Mouse (Mus musculus) yolk sac, embryonic 10.5 days (tissue): Measurements from ENCODE around the gene Fam76a.

Source experiments
- DNase-seq: peaks from one replicate; pipeline ENCODE4 v3.0.0-alpha.2; 2017; ENCODE audit warnings: low spot score

The Fam76a gene

DNA sequence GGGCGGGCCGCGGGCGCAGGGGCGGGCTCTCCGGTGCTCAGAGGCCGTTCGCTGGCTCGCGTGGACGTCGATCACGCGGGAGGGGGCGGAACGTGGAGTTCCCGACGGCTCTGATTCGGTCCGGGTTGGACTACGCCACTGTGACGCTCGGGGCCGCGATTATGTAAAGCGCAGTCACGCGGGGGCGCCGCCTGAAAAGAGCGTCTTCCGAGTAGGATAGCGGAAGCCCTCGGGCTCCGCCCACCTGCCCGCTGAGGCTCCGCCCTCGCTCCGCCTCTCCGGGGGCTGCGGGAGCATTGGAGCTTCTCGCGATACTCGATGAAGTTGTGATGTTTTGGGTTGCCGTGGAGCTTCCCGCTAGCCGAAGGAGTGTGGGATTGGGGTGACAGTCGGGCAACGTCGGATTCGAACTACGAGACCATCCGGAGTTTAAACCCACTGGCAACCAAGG lies at the start of gene Fam76a:
TSS of gene Fam76a (minus strand) at position 1 of the 451 bp plus-strand sequence.
- peak; percentile 99 for DNase-seq

DNA sequence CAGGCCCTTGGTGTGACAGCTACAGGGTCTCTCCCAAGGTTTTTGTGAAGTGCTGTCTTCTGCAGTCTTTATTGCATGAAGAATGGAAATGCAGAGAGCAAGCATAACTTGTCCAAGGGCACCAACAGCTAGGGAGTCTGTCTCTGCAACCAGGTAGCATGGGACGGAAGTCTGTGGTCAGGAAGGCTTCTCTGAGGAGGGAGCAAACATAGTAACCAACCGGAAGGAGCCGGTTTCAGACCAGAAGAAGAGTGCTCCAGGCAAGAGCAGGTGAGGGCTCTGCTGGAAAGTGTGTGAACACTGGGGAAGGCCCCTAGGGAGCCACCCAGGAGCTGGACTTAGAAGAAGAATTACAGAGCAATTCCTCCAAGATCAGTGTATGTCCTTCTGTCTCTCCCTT lies 49.7 kb upstream of the Fam76a start:
- no peak for DNase-seq

DNA sequence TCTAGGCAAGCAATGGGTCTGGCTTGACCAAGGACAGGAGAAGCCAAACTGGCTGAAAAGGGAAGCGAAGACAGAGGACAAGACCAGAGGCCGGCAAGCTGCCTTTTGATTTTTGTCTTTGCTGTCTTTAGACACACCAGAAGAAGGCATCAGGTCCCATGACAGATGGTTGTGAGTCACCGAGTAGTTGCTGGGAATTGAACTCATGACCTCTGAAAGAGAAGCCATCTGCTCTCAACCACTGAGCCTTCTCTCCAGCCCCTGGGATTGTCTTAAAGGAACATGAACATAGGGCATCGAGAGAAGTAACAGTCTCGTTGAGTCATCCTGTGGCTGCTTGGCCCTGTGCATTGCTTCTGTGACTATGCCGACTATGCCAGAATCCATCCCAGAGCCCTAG lies 49.2 kb upstream of the Fam76a start:
- no peak for DNase-seq

DNA sequence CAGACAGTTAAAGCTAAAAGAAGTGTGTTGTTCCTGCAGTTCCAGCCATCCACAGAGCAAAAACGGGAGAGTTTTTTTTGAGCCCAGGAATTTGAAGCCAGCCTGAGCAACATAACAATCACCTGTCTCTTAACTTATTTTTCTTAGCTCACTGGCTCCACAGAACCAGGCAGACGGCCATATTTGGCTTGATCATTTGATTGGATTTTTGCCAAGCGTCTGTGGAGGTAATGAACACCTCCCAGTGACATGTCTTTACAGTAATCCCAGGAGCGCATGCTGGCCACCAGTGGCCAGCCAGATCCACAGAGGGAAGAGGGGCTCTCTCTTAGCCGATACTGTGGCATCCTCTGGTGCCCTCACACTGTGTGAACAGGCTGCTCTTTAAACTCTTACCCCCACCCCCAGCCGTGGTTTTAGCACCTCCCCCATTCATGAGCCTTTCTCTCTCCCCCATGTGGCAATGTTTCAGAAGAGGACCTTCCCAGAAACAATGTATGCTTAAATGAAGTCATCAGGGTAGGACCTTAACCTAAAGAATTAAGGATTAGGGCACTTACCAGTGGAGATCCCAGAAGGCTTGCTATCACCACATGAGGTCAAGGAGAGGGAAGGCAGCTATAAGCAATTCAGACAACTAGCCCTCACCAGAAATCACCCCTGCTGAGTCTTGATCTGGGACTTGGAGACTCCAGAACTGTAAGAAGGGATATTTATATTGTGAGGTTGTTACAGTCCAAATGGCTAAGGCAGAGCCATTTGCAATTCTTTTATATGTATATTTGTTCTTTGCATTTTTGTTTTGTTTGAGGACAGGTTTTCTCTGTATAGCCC lies 46.0 kb upstream of the Fam76a start:
- DNase-seq: no peak

DNA sequence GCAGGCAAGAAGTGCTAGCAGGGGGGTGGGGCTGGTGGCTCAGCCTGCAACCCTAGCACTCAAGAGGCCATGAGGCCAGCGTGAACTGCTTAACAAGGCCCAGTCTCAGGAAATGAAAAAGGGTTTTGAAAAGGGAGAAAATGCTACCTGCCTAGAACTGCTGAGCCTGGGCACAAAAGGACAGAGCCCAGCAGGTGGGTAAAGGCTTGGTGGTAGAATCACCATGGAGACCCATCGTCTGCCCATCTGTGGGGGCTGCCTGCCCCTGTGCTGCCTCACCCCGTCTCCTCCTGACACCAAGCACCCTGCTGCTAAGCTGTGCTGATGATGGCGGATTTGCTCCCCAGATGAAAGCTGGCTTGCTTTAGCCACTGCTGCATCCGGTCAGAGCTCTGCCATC lies 42.1 kb upstream of the Fam76a start:
- DNase-seq: no peak

DNA sequence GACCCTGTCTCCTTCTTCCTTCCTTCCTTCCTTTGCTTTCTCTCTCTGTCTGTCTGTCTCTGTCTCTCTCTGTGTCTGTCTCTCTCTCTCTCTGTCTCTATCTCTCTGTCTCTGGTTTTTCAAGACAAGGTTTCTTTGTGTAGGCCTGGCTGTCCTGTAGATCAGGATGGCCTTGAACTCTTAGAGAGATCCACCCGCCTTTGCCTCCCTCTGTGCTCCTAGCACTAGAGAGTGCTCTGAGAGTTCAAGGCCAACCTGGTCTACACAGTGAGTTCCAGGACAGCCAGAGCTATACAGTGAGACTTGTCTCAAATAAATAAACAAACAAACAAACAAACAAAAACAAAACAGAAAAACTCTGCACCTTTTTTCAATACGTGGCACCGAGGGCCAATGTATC lies 41.7 kb upstream of the Fam76a start:
- DNase-seq: no peak

DNA sequence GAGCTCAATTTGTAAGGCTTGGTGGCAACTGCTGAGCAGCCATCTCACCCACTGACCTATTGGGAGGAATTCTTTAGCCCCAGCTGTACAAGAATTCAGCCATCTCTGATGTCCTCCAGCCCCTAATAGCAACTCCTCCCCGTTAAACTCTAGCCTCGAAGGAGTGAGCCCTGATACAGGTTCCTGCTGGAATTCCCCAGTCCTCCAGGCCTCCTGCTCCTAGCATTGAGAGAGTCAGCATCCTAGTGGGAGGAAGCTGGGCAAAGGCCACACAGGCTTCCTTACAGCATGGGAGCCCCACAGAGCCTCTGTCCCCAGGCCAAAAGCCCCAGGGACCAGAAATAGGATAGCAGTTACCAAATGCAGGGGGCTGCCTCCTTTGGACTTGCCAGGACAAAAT lies 41.1 kb upstream of the Fam76a start:
- DNase-seq: no peak

DNA sequence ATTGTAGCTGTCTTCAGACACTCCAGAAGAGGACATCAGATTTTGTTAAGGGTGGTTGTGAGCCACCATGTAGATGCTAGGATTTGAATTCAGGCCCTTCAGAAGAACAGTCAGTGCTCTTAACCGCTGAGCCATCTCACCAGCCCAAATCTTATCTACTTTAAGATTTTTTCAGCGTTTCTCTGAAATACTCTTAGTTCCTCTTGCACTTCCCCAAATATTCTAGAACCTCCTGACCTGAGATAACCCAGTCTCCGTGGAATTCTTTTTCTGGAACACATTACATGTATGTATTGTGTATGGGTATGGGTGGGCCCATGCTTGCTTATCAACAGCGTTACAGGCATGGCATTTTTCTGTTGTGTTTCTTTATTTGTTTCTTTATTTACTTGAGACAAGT lies 40.3 kb upstream of the Fam76a start:
- DNase-seq: no peak

DNA sequence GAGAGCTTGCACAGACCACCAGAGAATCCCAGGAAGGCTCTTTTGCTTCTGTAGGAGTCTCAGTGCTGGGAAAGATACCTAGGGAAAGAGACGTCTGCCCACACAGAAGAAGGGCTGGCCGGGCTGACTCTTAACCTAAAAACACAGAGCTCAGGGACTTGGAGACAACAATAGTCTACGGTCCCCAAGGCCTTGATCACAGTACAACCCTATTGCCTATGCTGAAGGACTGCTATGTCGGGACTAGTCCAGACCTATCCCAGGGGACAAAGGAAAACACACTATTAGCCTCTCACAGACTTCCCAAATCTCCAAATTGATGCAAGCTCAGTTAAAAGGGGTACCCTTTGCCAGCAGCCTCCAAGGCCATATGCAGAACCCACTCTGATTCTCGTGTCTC lies 39.5 kb upstream of the Fam76a start:
- DNase-seq: no peak

DNA sequence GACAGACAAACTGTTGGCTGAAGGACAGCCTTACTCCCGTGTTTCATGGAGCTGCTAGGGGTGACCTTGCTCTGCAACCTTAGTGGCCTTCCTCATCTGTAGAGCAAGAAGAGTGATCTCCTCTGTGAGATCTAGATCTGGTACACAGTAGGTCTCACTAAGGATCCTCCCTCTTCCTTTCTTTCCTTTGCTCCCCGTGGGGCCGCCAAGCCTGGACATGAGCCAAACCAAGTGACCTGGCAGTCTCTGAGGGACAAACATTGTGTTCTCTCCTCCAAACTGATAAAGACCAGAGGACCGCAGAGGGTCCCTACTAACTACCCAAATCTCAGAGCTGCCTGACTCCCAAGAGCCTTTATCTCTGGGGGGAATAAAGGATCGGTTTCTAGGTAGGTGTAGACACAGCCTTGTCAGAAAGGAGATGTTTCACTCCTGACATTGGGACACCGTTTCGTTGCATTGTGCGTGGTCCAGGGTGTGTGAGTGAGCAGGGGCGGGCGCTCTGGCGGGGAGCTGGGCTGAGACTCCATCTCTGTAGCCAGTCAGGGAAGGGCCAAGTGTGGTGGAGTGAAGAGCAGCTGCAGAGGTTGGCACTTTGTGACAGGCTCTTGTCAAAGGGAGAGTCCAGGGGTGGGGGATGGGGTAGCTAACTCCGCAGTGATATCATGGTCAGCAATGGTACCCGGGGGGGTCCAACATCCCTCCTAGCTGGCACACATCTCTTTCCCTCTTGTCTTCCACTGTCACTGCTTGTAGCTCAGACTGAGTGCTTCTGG lies 38.7 kb upstream of the Fam76a start:
- no peak for DNase-seq

DNA sequence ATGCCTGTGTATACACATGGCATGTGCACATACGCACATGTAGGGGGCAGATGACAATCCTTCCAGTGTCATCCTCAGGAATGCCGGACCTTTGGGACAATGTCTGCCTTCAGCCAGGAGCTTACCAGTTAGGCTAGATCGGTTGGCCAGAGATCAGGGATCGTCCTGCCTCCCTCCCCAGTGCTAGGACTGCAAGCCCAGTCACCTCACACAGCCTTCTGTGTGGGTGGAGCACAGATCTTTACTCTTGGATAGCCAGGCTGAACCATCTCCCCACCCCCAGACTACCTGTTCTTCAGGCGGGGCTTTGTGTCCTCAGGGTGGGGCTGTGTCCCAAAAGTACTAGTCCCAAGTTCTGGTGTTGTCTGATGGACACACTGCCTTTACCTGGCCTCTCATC lies 38.0 kb upstream of the Fam76a start:
- no peak for DNase-seq

DNA sequence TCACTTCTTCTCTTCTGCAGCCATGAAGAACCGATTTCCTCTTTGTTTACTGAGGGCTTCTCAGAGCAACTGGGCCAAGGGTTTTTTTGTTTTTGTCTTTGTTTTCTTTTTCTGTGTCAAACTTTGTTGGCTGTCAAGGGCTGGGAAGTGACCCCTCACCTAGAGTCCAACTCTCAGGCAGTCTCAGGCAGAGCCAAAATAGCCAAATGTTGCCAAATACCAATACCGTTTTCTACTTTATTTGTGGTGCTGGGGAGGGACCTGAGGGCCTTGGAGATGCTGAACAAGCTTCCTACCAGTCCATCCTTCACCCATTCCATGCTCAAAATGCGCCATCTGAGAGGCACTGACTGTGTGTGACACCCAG lies 37.3 kb upstream of the Fam76a start:
- no peak for DNase-seq

DNA sequence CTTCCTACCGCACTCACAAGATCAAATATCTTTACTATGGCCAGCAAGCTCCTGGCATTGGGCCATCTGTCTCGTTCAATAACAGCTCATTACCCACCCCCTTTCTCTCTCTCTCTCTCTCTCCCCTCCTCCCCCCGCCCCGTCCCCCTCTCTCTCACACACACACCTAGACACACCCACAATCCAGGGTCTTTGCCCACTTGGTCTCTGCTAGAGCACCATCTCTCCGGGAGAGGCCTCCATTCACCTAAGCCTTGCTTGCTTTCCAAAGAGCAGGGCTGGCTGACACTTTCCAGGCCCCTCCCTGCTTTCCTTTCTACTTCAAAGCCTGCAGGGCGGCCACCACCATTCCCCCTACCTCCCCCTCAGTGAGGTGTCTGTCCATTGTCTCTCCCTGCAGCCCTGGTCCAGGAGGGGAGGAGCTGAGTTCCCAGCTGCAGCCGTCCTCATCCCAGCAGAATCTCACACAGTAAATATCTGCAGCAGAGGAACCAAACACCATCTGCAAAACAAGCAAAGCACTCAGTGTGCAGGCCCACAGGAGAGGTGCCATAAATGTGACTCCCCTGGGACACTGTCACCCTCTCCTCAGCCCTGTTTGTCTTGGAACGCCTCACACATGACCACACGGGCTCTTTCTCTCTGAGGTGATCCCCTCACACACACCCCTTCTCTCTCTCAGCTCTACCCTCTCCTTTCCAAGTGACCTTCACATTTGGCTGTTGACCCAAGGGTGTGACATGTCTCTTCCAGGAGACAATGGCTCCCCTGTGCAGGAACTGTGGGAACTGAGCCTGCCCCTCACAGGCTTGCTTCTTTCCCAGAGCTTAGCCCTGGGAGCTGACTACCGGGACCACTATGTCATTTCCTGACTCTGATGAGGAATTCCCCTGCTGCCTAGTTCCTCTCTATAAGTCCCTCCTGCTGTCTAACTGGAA lies 36.7 kb upstream of the Fam76a start:
- DNase-seq: peak; percentile 45

DNA sequence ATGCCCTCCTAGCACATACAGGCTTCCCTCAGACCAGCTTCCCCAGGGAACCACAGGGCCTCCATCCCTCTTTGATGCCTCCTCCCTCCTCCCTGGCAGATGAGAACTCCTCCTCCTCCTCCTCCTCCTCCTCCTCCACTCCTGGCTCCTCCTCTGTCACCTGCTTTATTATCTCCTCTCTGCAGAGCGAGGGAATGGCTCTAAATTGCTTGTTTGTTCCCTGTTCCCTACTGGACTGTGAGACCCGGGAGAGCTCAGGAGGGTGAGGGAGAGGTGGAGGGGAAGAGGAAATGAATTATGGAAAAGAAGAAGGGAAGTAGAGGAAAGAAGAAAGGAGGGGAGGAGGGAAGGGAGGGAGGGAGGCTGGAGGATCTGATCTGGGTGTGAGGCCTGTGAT lies 33.0 kb upstream of the Fam76a start:
- DNase-seq: no peak

DNA sequence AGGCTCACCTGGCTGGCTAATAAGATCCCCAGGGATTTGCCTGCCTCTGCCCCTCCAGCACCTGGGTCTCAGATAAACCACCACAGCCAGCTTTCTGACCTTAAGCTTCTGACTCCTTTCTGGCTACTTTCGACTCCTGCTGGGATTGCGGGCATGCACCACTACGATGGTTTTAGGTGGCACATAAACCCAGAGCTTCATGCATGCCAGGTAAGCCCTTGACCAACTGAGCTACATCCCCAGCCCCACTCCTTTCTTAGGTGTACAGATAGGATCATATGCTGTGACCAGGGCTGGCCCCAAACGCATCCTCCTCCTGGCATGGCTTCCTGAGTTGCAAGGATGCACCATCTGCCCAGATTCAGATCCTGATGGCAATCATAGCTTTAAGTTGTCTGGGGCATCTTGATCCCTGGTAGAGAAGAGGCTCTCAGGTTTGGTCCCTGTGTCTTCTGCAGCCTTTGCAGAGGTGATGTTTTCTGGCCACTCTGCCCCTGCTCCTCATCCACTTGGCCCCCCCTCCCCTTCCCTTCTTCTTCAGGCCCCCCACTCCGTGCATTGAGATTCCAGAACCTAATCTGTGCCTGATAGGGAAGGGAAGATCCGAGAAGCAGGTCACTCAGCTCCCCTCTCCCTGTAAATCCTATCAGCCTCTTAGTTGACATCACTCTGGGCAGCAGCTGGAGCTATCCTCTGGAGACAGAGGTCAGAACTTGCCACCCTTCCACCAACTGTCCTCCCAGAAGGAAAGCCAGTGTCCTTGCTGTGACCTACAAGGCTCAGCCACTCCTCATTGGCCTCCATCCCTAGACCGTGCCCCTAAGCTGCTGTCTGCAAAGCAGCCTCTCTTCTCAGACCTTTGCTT lies 32.4 kb upstream of the Fam76a start:
- no peak for DNase-seq

DNA sequence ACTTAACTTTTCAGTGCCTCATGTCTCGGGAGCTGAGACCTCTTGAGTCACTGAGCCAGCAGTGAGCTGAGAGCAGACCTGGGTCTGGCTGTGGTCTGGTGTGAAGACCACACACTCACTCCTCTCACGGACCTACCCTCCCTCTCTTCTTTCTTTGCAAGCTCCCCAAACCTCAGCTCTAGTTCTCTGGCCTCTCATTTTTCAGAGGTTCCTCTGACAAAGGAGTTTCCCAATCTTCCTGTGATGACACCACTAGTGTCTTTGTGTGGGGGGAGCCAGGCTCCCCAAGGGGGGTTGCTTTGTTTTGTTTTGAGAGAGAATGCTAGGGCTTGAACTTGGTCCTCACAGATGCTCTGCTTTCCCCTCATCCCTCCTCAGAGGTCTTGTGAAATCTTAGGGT lies 28.6 kb upstream of the Fam76a start:
- DNase-seq: no peak

DNA sequence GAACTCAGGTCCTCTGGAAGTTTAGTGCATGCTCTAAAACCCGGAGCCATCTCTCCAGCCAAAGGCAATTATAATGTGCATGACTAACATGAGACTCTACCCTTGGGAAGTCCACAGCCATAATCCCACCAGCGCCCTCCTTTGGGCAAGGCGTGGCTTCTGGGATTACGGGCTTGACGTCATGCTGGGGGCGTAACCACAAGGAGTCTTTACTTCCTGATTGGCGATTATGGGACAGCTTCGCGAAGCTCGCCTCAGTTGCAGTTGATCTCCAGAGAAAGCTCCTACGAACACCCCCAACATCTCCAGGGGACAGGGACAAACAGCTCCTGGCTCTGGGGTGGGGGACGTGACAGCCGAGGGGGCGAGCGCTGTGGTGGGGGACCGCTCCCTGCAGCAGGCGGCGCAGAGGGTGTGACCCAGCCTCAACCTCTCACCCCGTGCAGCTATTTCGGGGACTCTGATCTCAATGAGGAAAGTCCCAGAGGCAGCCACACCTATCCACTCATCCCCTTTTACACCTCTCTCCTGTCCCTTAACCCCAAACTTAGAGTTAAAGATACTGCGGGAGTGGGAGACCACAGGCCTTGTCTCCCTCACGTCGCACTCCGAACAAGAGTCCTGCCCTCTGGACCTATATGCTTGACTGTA lies 27.6 kb upstream of the Fam76a start:
- DNase-seq: no peak

DNA sequence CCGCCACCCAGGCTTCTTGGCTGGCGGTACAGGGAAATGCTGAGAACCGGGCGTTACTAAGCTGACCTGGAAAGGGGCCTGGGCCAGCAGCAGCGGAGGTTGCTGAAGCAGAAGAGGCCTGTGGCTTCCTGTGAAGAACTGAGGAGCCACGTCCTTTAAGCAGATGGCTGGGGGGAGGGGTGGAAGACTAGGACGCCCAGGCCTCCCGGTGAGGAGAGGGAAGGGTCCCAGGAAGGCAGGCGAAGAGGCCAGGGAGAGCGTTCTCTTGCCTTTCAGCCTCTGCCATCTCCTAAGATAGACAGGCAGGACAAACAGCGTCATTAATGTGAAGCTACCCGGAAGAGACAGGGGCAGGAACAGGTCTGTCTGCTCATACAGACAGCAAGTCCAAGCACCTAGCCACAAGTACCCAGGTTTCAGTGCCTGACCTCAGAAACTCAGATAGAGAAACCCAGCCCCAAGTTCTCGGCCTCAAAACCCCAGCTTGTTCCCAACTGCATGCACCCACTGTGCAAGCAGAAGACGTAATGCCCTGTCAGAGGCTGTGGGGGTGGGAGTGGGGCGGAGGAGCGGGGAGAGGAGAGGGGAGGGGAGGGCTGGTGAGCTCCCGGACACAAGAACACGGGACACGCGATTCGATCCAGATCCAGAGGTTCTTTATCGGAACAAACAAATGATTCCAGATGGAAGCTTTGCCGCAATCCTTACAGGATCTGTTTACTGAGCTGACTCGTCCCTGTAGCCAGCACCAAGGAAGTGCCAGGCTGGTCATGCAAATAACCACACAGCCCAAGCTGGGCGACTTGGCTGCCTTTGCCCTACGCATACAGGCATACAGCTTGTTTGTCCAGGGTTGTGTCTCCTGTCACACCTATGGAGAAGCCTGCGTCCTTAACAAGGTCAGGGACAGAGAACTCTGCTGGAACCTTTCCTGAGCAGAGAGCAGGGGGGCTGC lies 24.0 kb upstream of the Fam76a start:
- DNase-seq: no peak

DNA sequence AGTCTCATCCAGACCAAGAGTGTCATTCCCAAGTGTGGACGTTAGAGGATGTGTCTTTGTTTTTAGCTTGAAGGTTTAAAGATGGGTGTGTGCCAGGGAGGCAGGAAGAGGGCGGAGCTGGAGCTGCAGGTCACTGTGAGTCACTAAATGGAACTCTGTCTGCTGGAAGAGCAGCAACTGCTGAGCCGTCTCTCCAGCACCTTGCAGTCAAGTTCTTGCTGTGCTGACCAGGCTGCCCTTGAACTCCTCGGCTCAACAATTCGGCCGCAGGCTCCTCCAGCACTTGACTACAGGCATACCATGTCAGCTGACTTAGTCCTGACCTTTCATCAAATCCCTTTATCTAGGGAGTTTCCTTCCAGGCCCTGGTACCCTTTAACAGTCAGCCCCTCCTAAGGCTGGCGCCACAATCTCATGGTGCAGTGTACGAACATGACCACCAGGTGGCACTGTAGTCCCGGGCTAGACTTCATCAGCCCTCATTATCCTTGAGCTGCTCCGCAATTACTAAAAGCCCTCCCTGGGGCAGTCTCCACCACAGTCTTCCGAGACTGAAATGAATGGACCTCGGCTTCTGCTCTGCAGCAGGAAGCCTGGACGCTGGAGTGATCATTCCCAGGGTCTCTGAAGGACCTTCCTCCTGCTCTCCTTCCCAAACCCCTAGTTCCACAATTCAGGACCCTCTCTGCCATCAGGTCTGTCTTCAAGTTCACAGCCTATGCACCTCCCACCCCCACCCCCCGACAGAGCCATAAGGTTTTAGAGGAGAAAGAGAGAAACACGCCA lies 23.1 kb upstream of the Fam76a start:
- peak; percentile 82 for DNase-seq
